40 mouse cellular contexts compared by ENCODE assay signal in genomic region chr1:181047520-181047919, GRCm38 (mm10). TPM values are rescaled to one million over a fixed set of nuclear protein-coding genes. Genes with fewer than 3 reads are reported as not detected.
"Had no signal": no experiment of that assay in that cellular context is flagged by ENCODE, and none has a peak within 500 bp of the region (broad histone marks: within the 10 kb centered on the region; RNA-seq: fewer than 3 reads in every experiment).

No protein-coding gene starts in this region.

- ATAC-seq: hindbrain, postnatal 0 days; intestine, embryonic 16.5 days; liver, embryonic 12.5 days had no signal

- H3K36me3 ChIP-seq: heart, embryonic 10.5 days; heart, embryonic 13.5 days; heart, embryonic 15.5 days; hindbrain, embryonic 13.5 days; hindbrain, embryonic 15.5 days; kidney, embryonic 15.5 days; limb, embryonic 13.5 days; limb, embryonic 15.5 days; liver, embryonic 12.5 days had no signal

- H3K4me3 ChIP-seq: gastrocnemius, adult 2 months; heart, embryonic 10.5 days; heart, embryonic 13.5 days; heart, embryonic 15.5 days; hindbrain, embryonic 13.5 days; hindbrain, embryonic 15.5 days; kidney, embryonic 15.5 days; limb, embryonic 13.5 days; limb, embryonic 15.5 days; liver, embryonic 12.5 days had no signal

- H3K9me3 ChIP-seq: heart, embryonic 10.5 days; heart, embryonic 13.5 days; heart, embryonic 15.5 days; hindbrain, embryonic 13.5 days; hindbrain, embryonic 15.5 days; kidney, embryonic 15.5 days; limb, embryonic 13.5 days; limb, embryonic 15.5 days; liver, embryonic 12.5 days had no signal

- DNase-seq: gastrocnemius, adult 2 months; gastrocnemius, postnatal 10 days; gastrocnemius, postnatal 25 days; heart, adult 18-20 months; heart, postnatal 14 days; heart, postnatal 36 days; kidney, adult 11 months; kidney, adult 2 months; kidney, adult 9 months; kidney, postnatal 14 days; kidney, postnatal 36 days; layer of hippocampus, adult 9-11 months; layer of hippocampus, postnatal 36 days; left cerebral cortex, postnatal 4 days had no signal

- H3K4me1 ChIP-seq: heart, embryonic 10.5 days; heart, embryonic 13.5 days; heart, embryonic 15.5 days; hindbrain, embryonic 13.5 days; hindbrain, embryonic 15.5 days; kidney, embryonic 15.5 days; limb, embryonic 13.5 days; limb, embryonic 15.5 days; liver, embryonic 12.5 days had no signal

- H3K27ac ChIP-seq: gastrocnemius, adult 2 months; heart, embryonic 10.5 days; heart, embryonic 13.5 days; heart, embryonic 15.5 days; hindbrain, embryonic 13.5 days; hindbrain, embryonic 15.5 days; hindbrain, postnatal 0 days; kidney, embryonic 15.5 days; kidney, postnatal 0 days; limb, embryonic 13.5 days; limb, embryonic 15.5 days; liver, embryonic 12.5 days had no signal

- H3K27me3 ChIP-seq: heart, embryonic 15.5 days; hindbrain, embryonic 13.5 days; hindbrain, embryonic 15.5 days; kidney, embryonic 15.5 days; limb, embryonic 13.5 days; limb, embryonic 15.5 days had no signal

- H3K9ac ChIP-seq: heart, embryonic 13.5 days; heart, embryonic 15.5 days; hindbrain, embryonic 13.5 days; hindbrain, embryonic 15.5 days; kidney, embryonic 15.5 days; limb, embryonic 13.5 days; limb, embryonic 15.5 days; liver, embryonic 12.5 days had no signal

- H3K4me2 ChIP-seq: heart, embryonic 13.5 days; heart, embryonic 15.5 days; hindbrain, embryonic 13.5 days; hindbrain, embryonic 15.5 days; kidney, embryonic 15.5 days; limb, embryonic 13.5 days; limb, embryonic 15.5 days; liver, embryonic 12.5 days had no signal

RNA-seq across cellular contexts. Expression of gene 9130409I23Rik, which starts 3.5 kb away (rescaled TPM):
- total RNA-seq: gastrocnemius, adult 2 months; gastrocnemius, postnatal 10 days; gastrocnemius, postnatal 25 days; gastrocnemius, postnatal 4 days; heart, adult 18-20 months; heart, postnatal 14 days; heart, postnatal 36 days; hematopoietic stem cell, adult 5-6 weeks; hindbrain, postnatal 0 days; layer of hippocampus, adult 18-20 months; layer of hippocampus, postnatal 14 days; layer of hippocampus, postnatal 36 days; left cerebral cortex, adult 18-20 months; left cerebral cortex, adult 8-10 months; left cerebral cortex, postnatal 10 days; left cerebral cortex, postnatal 25 days; left cerebral cortex, postnatal 4 days had no signal
- polyA plus RNA-seq: frontal cortex, adult 2 months; heart, embryonic 10.5 days; heart, embryonic 13.5 days; heart, embryonic 15.5 days; heart, postnatal 0 days; hindbrain, embryonic 11.5 days; hindbrain, embryonic 15.5 days; hindbrain, postnatal 0 days; intestine, embryonic 14.5 days; intestine, embryonic 16.5 days; kidney, adult 2 months; kidney, embryonic 15.5 days; large intestine, adult 2 months; limb, embryonic 11.5 days; limb, embryonic 13.5 days; limb, embryonic 15.5 days had no signal
